12 mouse cellular contexts compared by ENCODE assay signal in genomic region chr9:103465711-103466220, GRCm38 (mm10). TPM values are rescaled to one million over a fixed set of nuclear protein-coding genes. Genes with fewer than 3 reads are reported as not detected.
DNase-seq lines count a peak whose midpoint lies in the region; ATAC-seq lines count a peak whose summit lies in the region.
"Had no signal": no experiment of that assay in that cellular context is flagged by ENCODE, and none has a peak within 500 bp of the region (broad histone marks: within the 10 kb centered on the region; RNA-seq: fewer than 3 reads in every experiment).

No protein-coding gene starts in this region.

- H3K27ac ChIP-seq in forebrain, embryonic 16.5 days (ENCODE audit: low read length) = peak overlapping the region; percentile 66
- peak overlapping the region; percentile 73 for H3K27ac ChIP-seq in midbrain, embryonic 10.5 days (replicated peaks)

- no peak overlapping the region for H3K4me3 ChIP-seq in forebrain, embryonic 16.5 days (replicated peaks; ENCODE audit: low read length)
- no peak overlapping the region for H3K4me3 ChIP-seq in midbrain, embryonic 10.5 days

- DNase-seq in right cerebral cortex, postnatal 4 days = peak; percentile 53
- no peak for DNase-seq in right cerebral cortex, postnatal 25 days
- no peak for DNase-seq in midbrain, embryonic 10.5 days (ENCODE audit: low spot score)
- DNase-seq in lung, postnatal 10 days = no peak
- DNase-seq in kidney, postnatal 25 days = no peak
- DNase-seq: gastrocnemius, postnatal 10 days; kidney, postnatal 4 days; thymus, postnatal 25 days had no signal

- 0 out of 2 replicates have a peak overlapping the region, but pooled peaks have one; percentile 6 for H3K9ac ChIP-seq in forebrain, embryonic 16.5 days (replicated peaks; ENCODE audit: low read depth, low read length)

- H3K4me2 ChIP-seq in forebrain, embryonic 16.5 days (ENCODE audit: low read length) = no peak overlapping the region
- H3K4me2 ChIP-seq: liver, embryonic 11.5 days had no signal

- H3K27me3 ChIP-seq in forebrain, embryonic 16.5 days (replicated peaks; ENCODE audit: control insufficient read depth, insufficient read depth, low read length) = no peaks in the 10 kb centered on the region
- H3K27me3 ChIP-seq in midbrain, embryonic 10.5 days (ENCODE audit: low read depth, poor library complexity, severe bottlenecking) = no peaks in the 10 kb centered on the region

- ATAC-seq in forebrain, embryonic 16.5 days = peak; percentile 77
- ATAC-seq in erythroblast, adult 5-6 weeks (replicated peaks; ENCODE audit: low FRiP score, poor library complexity, severe bottlenecking) = no peak

- peaks cover 11% of the 10 kb centered on the region for H3K4me1 ChIP-seq in forebrain, embryonic 16.5 days (replicated peaks; ENCODE audit: control insufficient read depth, insufficient read depth, low read length)
- peaks cover 21% of the 10 kb centered on the region for H3K4me1 ChIP-seq in midbrain, embryonic 10.5 days

- H3K36me3 ChIP-seq in forebrain, embryonic 16.5 days (ENCODE audit: control insufficient read depth, insufficient read depth) = no peaks in the 10 kb centered on the region
- H3K36me3 ChIP-seq in midbrain, embryonic 10.5 days = no peaks in the 10 kb centered on the region

- no peaks in the 10 kb centered on the region for H3K9me3 ChIP-seq in forebrain, embryonic 16.5 days (ENCODE audit: control insufficient read depth, low read length)
- H3K9me3 ChIP-seq in midbrain, embryonic 10.5 days (replicated peaks) = no peaks in the 10 kb centered on the region

- WGBS in forebrain, embryonic 16.5 days = 11% methylated on average over 13 of the region's 13 CpGs
- 65% methylated on average over 13 of the region's 13 CpGs for WGBS in midbrain, embryonic 10.5 days

RNA-seq across cellular contexts. Expression of gene Bfsp2, which starts 14.5 kb away (rescaled TPM):
- 0.90 and 1.1 TPM in 2 replicates for polyA plus RNA-seq in forebrain, embryonic 16.5 days (2015; fragmentation: Nextera tagmentation; extraction: Ambion mirVana)
- 0.75 and 2.0 TPM in 2 replicates for polyA plus RNA-seq in midbrain, embryonic 10.5 days (2016; fragmentation: Nextera tagmentation; extraction: Ambion mirVana)
- total RNA-seq in erythroblast, adult 5-6 weeks (2015; ENCODE audit: low replicate concordance) = not detected in 2 replicates
- total RNA-seq in erythroblast, adult 5-6 weeks (2017; ENCODE audit: low replicate concordance) = not detected in 2 replicates
- total RNA-seq: adrenal gland, adult 18-20 months had no signal
